Mouse (Mus musculus) myocyte (in vitro differentiated cells): ENCODE measurements at regions not wholly inside any gene's neighbourhood (a gene's known extent, or its start where the extent isn't known, plus 50 kb on each side); places are given as distances from the start of the nearest gene placed in this dataset.

Experiments used
- E2F4 ChIP-seq: IDR thresholded peaks from one replicate; pipeline ENCODE4 v1.6.1; 2011; ENCODE audit warnings: mild to moderate bottlenecking, control low read depth, moderate library complexity; ENCODE audit not compliant: insufficient read depth
- MAX ChIP-seq: IDR thresholded peaks from one replicate; pipeline ENCODE4 v1.6.1; 2011; ENCODE audit warnings: low read depth, mild to moderate bottlenecking, control low read depth
- POLR2A ChIP-seq: IDR thresholded peaks from one replicate; pipeline ENCODE4 v1.6.1; 2011; ENCODE audit warnings: low read depth, mild to moderate bottlenecking, control low read depth, moderate library complexity; ENCODE audit not compliant: insufficient read length
- POLR2AphosphoS2 ChIP-seq: IDR thresholded peaks from one replicate; pipeline ENCODE4 v1.6.1; 2011; ENCODE audit warnings: low read depth, control low read depth; ENCODE audit not compliant: insufficient read length

GRCm38 (mm10) chr13:46123446-46123845 is 150.1 kb upstream of the Stmnd1 start:
- TF ChIP-seq MAX (no peak), POLR2A (no peak), E2F4 (no peak), POLR2AphosphoS2 (no peak)
